Mouse (Mus musculus) C2C12 (cell line): ENCODE measurements around the gene Arpc3.

Experiments used
- CTCF ChIP-seq: IDR thresholded peaks from one replicate; pipeline ENCODE4 v1.5.1; 2011; ENCODE audit not compliant: control insufficient read depth, insufficient read depth, insufficient read length
- MAX ChIP-seq: IDR thresholded peaks from one replicate; pipeline ENCODE4 v1.6.1; 2011; ENCODE audit warnings: mild to moderate bottlenecking, control low read depth
- MYOD1 ChIP-seq: IDR thresholded peaks from one replicate; pipeline ENCODE4 v1.6.1; 2011; ENCODE audit warnings: low read depth; ENCODE audit not compliant: control insufficient read depth, insufficient read length

GRCm38 (mm10) chr5:122453188-122453587 is 61.5 kb downstream of the Arpc3 start:
- TF ChIP-seq MAX (no peak), MYOD1 (no peak), CTCF (no peak)
